Comparison of ENCODE assay signal across 17 mouse cellular contexts in the genomic region with DNA sequence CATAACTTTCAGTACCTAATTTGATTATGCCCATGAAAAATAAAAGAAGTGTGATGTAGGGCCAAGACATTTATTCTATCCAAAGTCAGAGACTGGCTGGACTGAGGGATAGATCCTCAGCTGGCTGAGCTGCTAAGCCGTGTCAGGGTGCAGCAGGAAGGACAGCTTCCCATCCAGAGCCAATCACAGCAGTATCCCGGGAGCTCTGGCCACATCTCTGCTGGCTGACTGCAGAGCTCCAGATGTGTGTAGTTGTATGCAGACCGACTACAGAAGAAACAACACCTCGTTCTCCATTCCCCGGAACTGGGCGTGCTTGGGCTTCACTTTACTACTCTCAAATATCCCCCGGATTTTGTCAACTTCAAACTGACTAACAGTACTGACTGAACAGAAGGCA. TPM values are rescaled to one million over a fixed set of nuclear protein-coding genes. Genes with fewer than 3 reads are reported as not detected.
A peak's percentile ranks its signal among the peaks of the same experiment; 100 is the strongest.
DNase-seq lines count a peak whose midpoint lies in the region; ATAC-seq lines count a peak whose summit lies in the region.
"Had no signal": no experiment of that assay in that cellular context is flagged by ENCODE, and none has a peak within 500 bp of the region (broad histone marks: within the 10 kb centered on the region; RNA-seq: fewer than 3 reads in every experiment).

No protein-coding gene starts in this region.

- peaks cover 19% of the 10 kb centered on the region for H3K4me1 ChIP-seq in heart, embryonic 10.5 days
- peaks cover 6% of the 10 kb centered on the region for H3K4me1 ChIP-seq in lung, embryonic 15.5 days
- H3K4me1 ChIP-seq in limb, embryonic 13.5 days = peaks cover 4% of the 10 kb centered on the region; the same call in 1 of the 2 replicates
- H3K4me1 ChIP-seq in hindbrain, embryonic 10.5 days (replicated peaks) = no peaks in the 10 kb centered on the region
- H3K4me1 ChIP-seq: forebrain, embryonic 10.5 days; hindbrain, embryonic 12.5 days had no signal

- H3K9me3 ChIP-seq in heart, embryonic 10.5 days = no peaks in the 10 kb centered on the region
- H3K9me3 ChIP-seq in lung, embryonic 15.5 days = no peaks in the 10 kb centered on the region
- no peaks in the 10 kb centered on the region for H3K9me3 ChIP-seq in limb, embryonic 13.5 days
- H3K9me3 ChIP-seq in hindbrain, embryonic 10.5 days = no peaks in the 10 kb centered on the region
- H3K9me3 ChIP-seq: embryonic facial prominence, embryonic 15.5 days; forebrain, embryonic 10.5 days; hindbrain, embryonic 12.5 days; limb, embryonic 15.5 days had no signal

- H3K27me3 ChIP-seq in heart, embryonic 10.5 days (ENCODE audit: insufficient read depth, poor library complexity, severe bottlenecking) = no peaks in the 10 kb centered on the region
- H3K27me3 ChIP-seq in lung, embryonic 15.5 days = no peaks in the 10 kb centered on the region
- H3K27me3 ChIP-seq in limb, embryonic 13.5 days = no peaks in the 10 kb centered on the region
- no peaks in the 10 kb centered on the region for H3K27me3 ChIP-seq in hindbrain, embryonic 10.5 days (ENCODE audit: insufficient read depth, poor library complexity, severe bottlenecking)
- H3K27me3 ChIP-seq: embryonic facial prominence, embryonic 15.5 days; hindbrain, embryonic 12.5 days; limb, embryonic 15.5 days had no signal

- no peak overlapping the region for H3K9ac ChIP-seq in lung, embryonic 15.5 days
- no peak overlapping the region for H3K9ac ChIP-seq in limb, embryonic 13.5 days
- H3K9ac ChIP-seq: embryonic facial prominence, embryonic 15.5 days; hindbrain, embryonic 12.5 days; limb, embryonic 15.5 days had no signal

- 58% methylated on average over 7 of the region's 7 CpGs for WGBS in heart, embryonic 10.5 days
- WGBS in lung, embryonic 15.5 days = 39% methylated on average over 7 of the region's 7 CpGs
- 16% methylated on average over 7 of the region's 7 CpGs for WGBS in limb, embryonic 13.5 days
- 62% methylated on average over 7 of the region's 7 CpGs for WGBS in hindbrain, embryonic 10.5 days

- no peak overlapping the region for H3K4me2 ChIP-seq in lung, embryonic 15.5 days
- H3K4me2 ChIP-seq in limb, embryonic 13.5 days (replicated peaks) = no peak overlapping the region
- H3K4me2 ChIP-seq: embryonic facial prominence, embryonic 15.5 days; hindbrain, embryonic 12.5 days; limb, embryonic 15.5 days had no signal

- intact Hi-C loops in gastrocnemius, postnatal 14 days (cut with DNase I; ENCODE audit: low total_unique reads) = loop anchor here (10.0 kb wide), 1 partner anchor 141 kb away; no protein-coding TSS in a partner anchor

- peak; percentile 67; the same call in 1 of the 2 replicates for ATAC-seq in lung, embryonic 15.5 days (ENCODE audit: borderline replicate concordance, extremely low read depth, low FRiP score, low TSS enrichment)
- ATAC-seq in limb, embryonic 13.5 days (ENCODE audit: low FRiP score, low read depth) = peak; percentile 66; the same call in 1 of the 2 replicates
- ATAC-seq: inflammation-experienced regulatory T-cells, adult 6 months; midbrain, embryonic 16.5 days had no signal

- no peak overlapping the region for H3K27ac ChIP-seq in heart, embryonic 10.5 days
- H3K27ac ChIP-seq in lung, embryonic 15.5 days = no peak overlapping the region
- H3K27ac ChIP-seq in limb, embryonic 13.5 days = no peak overlapping the region
- no peak overlapping the region for H3K27ac ChIP-seq in hindbrain, embryonic 10.5 days
- H3K27ac ChIP-seq: embryonic facial prominence, embryonic 15.5 days; forebrain, embryonic 10.5 days; hindbrain, embryonic 12.5 days; limb, embryonic 15.5 days had no signal

- DNase-seq in heart, adult 11 months = peak; percentile 97
- no peak for DNase-seq in heart, embryonic 10.5 days (ENCODE audit: low spot score)
- DNase-seq in lung, postnatal 36 days = no peak
- peak; percentile 47 for DNase-seq in gastrocnemius, postnatal 14 days
- DNase-seq in cerebellum, adult 11-12 months = no peak
- no peak for DNase-seq in hindbrain, embryonic 10.5 days (ENCODE audit: low spot score)
- DNase-seq: adrenal gland, adult 8-10 months; cerebellum, postnatal 25 days; right cerebral cortex, adult 18-20 months had no signal

- H3K4me3 ChIP-seq in heart, embryonic 10.5 days = no peak overlapping the region
- no peak overlapping the region for H3K4me3 ChIP-seq in lung, embryonic 15.5 days
- no peak overlapping the region for H3K4me3 ChIP-seq in limb, embryonic 13.5 days
- H3K4me3 ChIP-seq in hindbrain, embryonic 10.5 days = no peak overlapping the region
- H3K4me3 ChIP-seq: embryonic facial prominence, embryonic 15.5 days; forebrain, embryonic 10.5 days; hindbrain, embryonic 12.5 days; limb, embryonic 15.5 days had no signal

- H3K36me3 ChIP-seq in heart, embryonic 10.5 days = no peaks in the 10 kb centered on the region
- H3K36me3 ChIP-seq in lung, embryonic 15.5 days = no peaks in the 10 kb centered on the region
- no peaks in the 10 kb centered on the region for H3K36me3 ChIP-seq in limb, embryonic 13.5 days
- no peaks in the 10 kb centered on the region for H3K36me3 ChIP-seq in hindbrain, embryonic 10.5 days
- H3K36me3 ChIP-seq: embryonic facial prominence, embryonic 15.5 days; forebrain, embryonic 10.5 days; limb, embryonic 15.5 days had no signal

RNA-seq across cellular contexts. Expression of a gene that starts 8.7 kb away (rescaled TPM):
- polyA plus RNA-seq in heart, embryonic 10.5 days (2016; fragmentation: Nextera tagmentation; extraction: Ambion mirVana) = 62.9 and 72.8 TPM in 2 replicates
- 40.0 and 40.2 TPM in 2 replicates for polyA plus RNA-seq in lung, embryonic 15.5 days (2015; fragmentation: Nextera tagmentation; extraction: Ambion mirVana)
- 10 to 100 TPM; 27.3 to 33.2 TPM for total RNA-seq in gastrocnemius, postnatal 14 days (2021)
- 43.8 and 49.0 TPM in 2 replicates for polyA plus RNA-seq in limb, embryonic 13.5 days (2015; fragmentation: Nextera tagmentation; extraction: Ambion mirVana)
- polyA plus RNA-seq in hindbrain, embryonic 10.5 days (2016; fragmentation: Nextera tagmentation; extraction: Ambion mirVana) = 36.4 and 48.1 TPM in 2 replicates

RNA-seq across cellular contexts. Expression of a gene that starts 55.1 kb away (rescaled TPM):
- 0.75 and 1.7 TPM in 2 replicates for polyA plus RNA-seq in heart, embryonic 10.5 days (2016; fragmentation: Nextera tagmentation; extraction: Ambion mirVana)
- polyA plus RNA-seq in lung, embryonic 15.5 days (2015; fragmentation: Nextera tagmentation; extraction: Ambion mirVana) = 1.7 and 2.7 TPM in 2 replicates
- total RNA-seq in gastrocnemius, postnatal 14 days (2021) = 1,000 to 10,000 TPM; 4,410 to 4,654 TPM
- 101 and 102 TPM in 2 replicates for polyA plus RNA-seq in limb, embryonic 13.5 days (2015; fragmentation: Nextera tagmentation; extraction: Ambion mirVana)
- polyA plus RNA-seq in hindbrain, embryonic 10.5 days (2016; fragmentation: Nextera tagmentation; extraction: Ambion mirVana) = 0.08 and 0.30 TPM in 2 replicates

Comparison
In these comparisons a context has a peak if more than half of its experiments do, and no peak if none do; other contexts are left out.
1. DNase-seq: peak in heart, adult 11 months (single experiment) and gastrocnemius, postnatal 14 days (single experiment); none in heart, embryonic 10.5 days (single experiment), lung, postnatal 36 days (single experiment), cerebellum, adult 11-12 months (single experiment) and hindbrain, embryonic 10.5 days (single experiment).
2. RNA of a gene that starts 55.1 kb away (polyA plus RNA-seq): 101 to 102 TPM in limb, embryonic 13.5 days; 1.7 to 2.7 TPM in lung, embryonic 15.5 days, 0.75 to 1.7 TPM in heart, embryonic 10.5 days and 0.08 to 0.30 TPM in hindbrain, embryonic 10.5 days; every median in the first group is over 10 times any median in the second.